Mouse (Mus musculus): ENCODE measurements around the gene Olfr851. TPM values are rescaled to one million over a fixed set of nuclear protein-coding genes. Genes with fewer than 3 reads are reported as not detected.

Gene Olfr851
- not detected in 2 replicates for polyA plus RNA-seq (2016; fragmentation: Nextera tagmentation; extraction: Ambion mirVana)

DNA sequence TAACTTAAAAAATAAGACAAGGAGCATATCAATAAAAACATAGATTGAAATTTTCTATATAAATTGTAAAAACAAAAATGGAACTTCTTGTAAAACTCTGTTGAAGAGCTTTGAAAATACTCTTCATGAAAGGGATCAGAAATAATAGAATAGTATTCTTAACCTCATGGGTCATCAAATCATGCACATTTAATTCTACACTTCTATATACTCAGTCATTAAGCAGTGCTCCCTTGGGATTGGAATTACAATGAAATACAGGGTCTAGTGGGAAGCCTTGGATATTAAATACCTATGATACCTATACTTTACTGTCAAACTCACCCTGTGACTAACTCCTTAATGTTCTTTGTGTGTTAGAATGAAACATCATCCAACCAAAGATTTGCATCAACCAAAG is at the start of gene Olfr851:
TSS of gene Olfr851 (plus strand) at position 301 of the 400 bp plus-strand sequence.
- H3K9me3 ChIP-seq (replicated peaks), result peaks cover 13% of the 10 kb centered on the region; the same call in 1 of the 2 replicates
- ATAC-seq (ENCODE audit: low FRiP score), result no peak
- H3K36me3 ChIP-seq, result no peaks in the 10 kb centered on the region
- no peaks in the 10 kb centered on the region for H3K27me3 ChIP-seq
- no peaks in the 10 kb centered on the region for H3K4me1 ChIP-seq
- no peak within 1 kb of the TSS for H3K4me2 ChIP-seq (replicated peaks)
- H3K27ac ChIP-seq, result no peak within 1 kb of the TSS
- no peak within 1 kb of the TSS for H3K9ac ChIP-seq
- H3K4me3 ChIP-seq, result no peak within 1 kb of the TSS

- Histone ChIP-seq H3K9me3 (replicated peaks) (peaks cover 4% of the 10 kb centered on the region), H3K27me3 (no peaks in the 10 kb centered on the region), H3K36me3 (no peaks in the 10 kb centered on the region), H3K4me1 (no peaks in the 10 kb centered on the region), H3K9ac (no peak within 1 kb of the TSS), H3K4me3 (no peak within 1 kb of the TSS), H3K27ac (no peak within 1 kb of the TSS), H3K4me2 (replicated peaks) (no peak within 1 kb of the TSS)
- ATAC-seq (ENCODE audit: low FRiP score), result no peak
These were observed 14.9 kb upstream of the Olfr851 start, which contains the start of gene Olfr850 for GRCm38 (mm10) chr9:19478148-19478547. Gene Olfr850 (minus strand): TSS chr9:19478248.

DNA sequence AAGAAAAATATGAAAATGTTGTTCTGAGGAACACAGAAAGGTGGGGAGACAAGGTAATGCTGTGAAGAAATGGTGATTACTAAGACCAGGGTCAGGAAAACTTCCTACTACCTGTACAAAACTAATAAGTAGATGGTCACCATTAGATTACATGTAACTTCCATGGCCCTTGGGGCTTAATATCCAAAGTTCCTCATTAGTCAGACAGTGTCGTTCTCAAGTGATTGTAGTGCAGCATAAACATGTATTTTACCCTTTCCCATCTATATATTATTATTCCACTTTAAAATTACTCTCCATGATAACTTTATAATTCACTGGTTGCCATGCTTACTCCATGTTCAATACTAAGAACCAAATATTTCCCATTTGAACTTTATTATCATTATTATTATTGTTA is 47.9 kb downstream of the Olfr851 start, which contains the start of gene Olfr853:
TSS of gene Olfr853 (minus strand) at position 101 of the 400 bp plus-strand sequence.
- H3K4me1 ChIP-seq, result no peaks in the 10 kb centered on the region
- H3K27ac ChIP-seq, result no peak within 1 kb of the TSS
- peaks cover 16% of the 10 kb centered on the region for H3K9me3 ChIP-seq (replicated peaks)
- 77% methylated on average over 1 of the region's 1 CpGs for WGBS
- H3K4me2 ChIP-seq (replicated peaks), result no peak within 1 kb of the TSS
- H3K9ac ChIP-seq, result no peak within 1 kb of the TSS
- H3K36me3 ChIP-seq, result no peaks in the 10 kb centered on the region
- H3K4me3 ChIP-seq, result no peak within 1 kb of the TSS
- no peaks in the 10 kb centered on the region for H3K27me3 ChIP-seq
- no peak for ATAC-seq (ENCODE audit: low FRiP score)

Other genes with a start within 250 kb of the Olfr851 start
- not detected in 2 replicates for gene Olfr843, start 241.3 kb upstream of the Olfr851 start, polyA plus RNA-seq (2016; fragmentation: Nextera tagmentation; extraction: Ambion mirVana)
- gene Olfr844, start 176.9 kb upstream of the Olfr851 start, polyA plus RNA-seq (2016; fragmentation: Nextera tagmentation; extraction: Ambion mirVana), result not detected in 2 replicates
- not detected in 2 replicates for gene Olfr845, start 156.8 kb upstream of the Olfr851 start, polyA plus RNA-seq (2016; fragmentation: Nextera tagmentation; extraction: Ambion mirVana)
- gene Olfr846, start 129.3 kb upstream of the Olfr851 start, polyA plus RNA-seq (2016; fragmentation: Nextera tagmentation; extraction: Ambion mirVana), result not detected in 2 replicates
- gene Olfr847, start 114.6 kb upstream of the Olfr851 start, polyA plus RNA-seq (2016; fragmentation: Nextera tagmentation; extraction: Ambion mirVana), result not detected in 2 replicates
- gene Olfr849, start 53.0 kb upstream of the Olfr851 start, polyA plus RNA-seq (2016; fragmentation: Nextera tagmentation; extraction: Ambion mirVana), result not detected in 2 replicates
- not detected in 2 replicates for gene Olfr850, start 15.0 kb upstream of the Olfr851 start, polyA plus RNA-seq (2016; fragmentation: Nextera tagmentation; extraction: Ambion mirVana)
- gene Olfr853, start 47.8 kb downstream of the Olfr851 start, polyA plus RNA-seq (2016; fragmentation: Nextera tagmentation; extraction: Ambion mirVana), result not detected in 2 replicates
- not detected in 2 replicates for gene Olfr854, start 74.1 kb downstream of the Olfr851 start, polyA plus RNA-seq (2016; fragmentation: Nextera tagmentation; extraction: Ambion mirVana)
- gene Olfr855, start 89.3 kb downstream of the Olfr851 start, polyA plus RNA-seq (2016; fragmentation: Nextera tagmentation; extraction: Ambion mirVana), result not detected in 2 replicates
- gene Zfp317, start 128.8 kb downstream of the Olfr851 start, polyA plus RNA-seq (2016; fragmentation: Nextera tagmentation; extraction: Ambion mirVana), result 40.0 and 41.0 TPM in 2 replicates
- gene Olfr857, start 216.1 kb downstream of the Olfr851 start, polyA plus RNA-seq (2016; fragmentation: Nextera tagmentation; extraction: Ambion mirVana), result not detected in 2 replicates

Data from hindbrain, embryonic 12.5 days (tissue).